Mouse (Mus musculus) heart, adult 11 months (tissue): ENCODE data around the gene C330021F23Rik.
"Not testable (repeated sequence)": the region's sequence is repeated elsewhere in the genome, so short reads cannot be mapped to it uniquely, and the experiment has no call there.

Experiments used
- DNase-seq: peaks from one replicate; pipeline ENCODE4 v3.0.0; 2022

Gene C330021F23Rik

DNA sequence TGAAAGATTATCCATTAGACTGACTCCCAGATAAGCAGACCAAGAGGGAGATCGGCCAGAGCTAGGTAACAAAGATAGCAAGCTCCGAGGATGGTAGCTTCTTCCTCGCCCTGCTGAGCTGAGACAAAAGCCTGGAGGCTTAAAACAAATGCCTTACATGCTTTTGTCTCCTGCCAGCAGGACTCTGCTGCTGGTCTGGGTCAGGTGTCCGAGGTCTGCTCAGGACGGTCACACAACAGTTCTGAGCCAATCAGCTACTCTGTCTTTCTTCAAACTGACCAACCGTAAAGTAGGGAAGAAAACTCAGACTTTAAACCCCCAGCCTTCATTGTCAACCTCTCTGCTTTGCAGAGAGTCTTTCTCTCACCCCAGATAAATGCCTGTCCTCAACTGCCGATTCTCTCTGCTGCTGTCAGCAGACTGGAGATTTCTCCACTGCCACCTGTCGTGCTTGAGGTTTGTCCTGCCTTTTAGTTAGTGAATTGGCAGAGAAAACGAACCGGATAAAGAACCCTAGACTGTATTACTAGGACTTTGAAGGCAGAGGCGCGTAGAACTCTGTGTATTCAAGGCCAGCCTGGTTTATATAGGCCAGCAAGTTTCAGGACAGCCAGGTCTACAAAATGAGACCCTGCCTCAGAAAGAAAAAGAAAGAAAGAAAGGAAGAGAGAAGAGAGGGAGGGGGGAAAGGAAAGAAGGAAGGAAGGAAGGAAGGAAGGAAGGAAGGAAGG is at the start of gene C330021F23Rik:
Gene C330021F23Rik (plus strand): TSS at position 350 of the 731 bp plus-strand sequence.
- peak; percentile 86 for DNase-seq

DNA sequence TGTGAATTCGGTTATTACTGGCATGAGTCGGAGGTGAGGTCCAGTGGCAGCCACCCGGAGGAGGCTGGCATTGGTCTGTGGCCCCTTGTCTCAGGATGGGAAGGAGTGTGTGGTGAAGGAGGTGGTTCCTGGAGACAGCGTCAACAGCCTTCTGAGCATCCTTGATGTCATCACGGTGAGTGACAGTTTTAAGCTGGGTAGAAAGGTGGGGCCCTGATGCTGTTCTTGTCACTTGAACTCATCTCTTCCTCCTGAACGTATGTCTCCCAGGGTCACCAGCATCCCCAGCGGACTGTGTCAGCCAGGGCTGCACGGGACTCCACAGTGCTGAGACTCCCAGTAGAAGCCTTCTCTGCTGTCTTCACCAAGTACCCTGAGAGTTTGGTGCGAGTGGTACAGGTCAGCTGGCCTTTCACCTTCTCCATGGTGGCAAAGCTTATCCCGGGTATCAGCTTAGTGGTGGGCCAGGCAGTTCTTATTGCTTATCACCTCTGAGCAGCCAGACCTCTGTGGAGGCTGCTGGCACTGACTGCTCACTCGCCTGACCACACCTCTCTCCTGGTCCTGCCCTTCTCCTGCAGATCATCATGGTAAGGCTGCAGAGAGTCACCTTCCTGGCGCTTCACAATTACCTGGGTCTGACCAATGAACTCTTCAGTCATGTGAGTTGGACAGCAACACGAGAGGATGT is 45.6 kb upstream of the C330021F23Rik start:
- no peak for DNase-seq

DNA sequence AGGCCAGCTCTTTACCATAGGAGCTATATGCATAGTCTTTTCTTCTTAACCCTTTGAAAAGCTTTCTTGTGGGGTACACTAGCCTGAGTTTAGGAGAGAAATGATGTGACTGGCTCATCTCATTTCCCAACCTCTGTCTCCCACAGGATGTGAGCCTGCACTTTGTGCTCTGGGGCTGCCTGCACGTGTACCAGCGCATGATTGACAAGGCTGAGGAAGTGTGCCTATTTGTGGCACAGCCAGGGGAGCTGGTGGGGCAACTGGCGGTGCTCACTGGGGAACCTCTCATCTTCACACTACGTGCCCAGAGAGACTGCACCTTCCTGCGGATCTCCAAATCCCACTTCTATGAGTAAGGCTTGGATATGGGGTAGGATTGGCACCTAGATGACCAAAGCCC is 37.0 kb upstream of the C330021F23Rik start:
- no peak for DNase-seq

DNA sequence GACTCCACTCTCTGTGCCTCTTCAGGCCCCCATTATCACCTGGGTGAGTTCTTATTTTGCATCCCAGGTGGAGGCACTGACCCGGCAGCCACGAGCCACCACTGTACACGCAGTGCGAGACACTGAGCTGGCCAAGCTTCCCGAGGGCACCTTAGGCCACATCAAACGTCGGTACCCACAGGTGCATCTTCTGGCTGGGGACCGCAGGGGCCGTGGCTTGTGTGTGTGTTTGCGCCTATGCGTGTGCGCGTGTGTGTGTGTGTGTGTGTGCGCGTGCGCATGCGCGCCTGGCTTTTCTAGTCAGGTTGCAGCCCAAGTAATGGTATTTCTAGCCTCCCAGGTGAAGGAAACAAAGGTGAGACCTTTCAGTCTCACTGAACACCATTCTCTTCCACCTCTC is 35.9 kb upstream of the C330021F23Rik start:
- DNase-seq, result peak; percentile 86

DNA sequence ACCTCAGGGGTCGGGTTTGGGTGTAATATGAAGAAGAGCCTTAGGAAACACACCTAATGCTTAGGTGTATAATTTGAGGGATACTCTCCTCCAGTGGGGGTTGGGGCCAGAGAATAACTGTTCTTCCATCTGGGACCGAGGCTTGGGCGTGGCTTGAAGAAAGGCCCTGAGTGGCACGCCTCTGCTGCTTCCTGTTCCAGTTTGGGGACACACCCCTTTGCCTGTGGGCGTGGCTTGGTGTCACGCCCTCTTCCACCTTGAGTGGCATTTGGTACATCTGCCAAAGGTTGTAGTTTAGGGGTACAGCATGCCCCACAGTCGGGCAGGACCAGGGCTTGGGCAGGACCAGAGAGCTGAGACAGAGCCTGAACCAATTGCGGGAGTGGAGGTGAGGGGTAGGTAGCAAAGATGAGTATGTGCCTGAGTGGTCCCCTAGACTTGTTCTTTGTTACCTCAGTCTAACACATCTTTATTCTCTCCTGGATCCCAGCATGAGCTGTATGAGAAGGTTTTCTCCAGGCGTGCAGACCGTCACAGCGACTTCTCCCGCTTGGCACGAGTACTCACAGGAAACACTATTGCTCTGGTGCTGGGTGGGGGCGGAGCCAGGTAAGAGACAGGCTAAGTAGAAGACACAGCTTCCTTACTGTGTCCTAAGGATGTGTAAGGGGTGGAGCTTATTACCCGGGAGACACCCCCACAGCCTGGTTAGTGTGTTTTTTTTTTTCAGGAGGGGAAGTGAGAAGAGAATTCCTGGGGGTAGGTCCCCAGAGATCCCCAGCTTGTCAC is 31.5 kb upstream of the C330021F23Rik start:
- DNase-seq, result peak; percentile 88

DNA sequence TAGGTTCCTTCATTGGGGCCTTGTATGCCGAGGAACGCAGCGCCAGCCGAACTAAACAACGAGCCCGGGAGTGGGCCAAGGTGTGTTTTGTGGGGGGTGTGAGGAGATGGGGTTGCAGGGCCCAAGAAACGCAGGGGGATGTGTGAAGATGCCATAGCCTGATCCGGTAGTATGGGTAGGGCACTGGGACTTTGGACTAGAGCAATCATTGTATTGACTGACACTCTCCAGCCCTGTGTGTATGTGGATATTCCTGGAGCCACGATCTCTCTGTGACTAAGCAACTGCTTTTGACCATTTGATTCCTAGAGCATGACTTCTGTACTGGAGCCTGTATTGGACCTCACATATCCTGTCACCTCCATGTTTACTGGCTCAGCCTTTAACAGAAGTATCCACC is 30.9 kb upstream of the C330021F23Rik start:
- DNase-seq, result no peak

DNA sequence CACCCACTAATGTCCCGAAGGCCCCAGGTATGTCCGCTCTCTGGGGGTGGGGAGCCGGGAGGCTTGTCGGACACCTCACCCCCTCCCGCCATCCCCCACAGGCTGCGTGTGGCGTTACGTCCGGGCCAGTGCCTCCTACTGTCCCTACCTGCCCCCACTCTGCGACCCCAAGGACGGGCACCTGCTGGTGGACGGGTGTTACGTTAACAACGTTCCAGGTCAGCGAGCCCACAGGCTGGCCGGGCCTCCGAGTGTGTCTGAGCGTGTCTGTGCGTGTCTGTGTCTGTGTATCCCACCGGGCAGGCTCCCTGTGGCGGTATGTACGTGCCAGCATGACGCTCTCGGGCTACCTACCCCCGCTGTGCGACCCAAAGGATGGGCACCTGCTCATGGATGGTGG is 30.1 kb upstream of the C330021F23Rik start:
- DNase-seq, result peak; percentile 86

DNA sequence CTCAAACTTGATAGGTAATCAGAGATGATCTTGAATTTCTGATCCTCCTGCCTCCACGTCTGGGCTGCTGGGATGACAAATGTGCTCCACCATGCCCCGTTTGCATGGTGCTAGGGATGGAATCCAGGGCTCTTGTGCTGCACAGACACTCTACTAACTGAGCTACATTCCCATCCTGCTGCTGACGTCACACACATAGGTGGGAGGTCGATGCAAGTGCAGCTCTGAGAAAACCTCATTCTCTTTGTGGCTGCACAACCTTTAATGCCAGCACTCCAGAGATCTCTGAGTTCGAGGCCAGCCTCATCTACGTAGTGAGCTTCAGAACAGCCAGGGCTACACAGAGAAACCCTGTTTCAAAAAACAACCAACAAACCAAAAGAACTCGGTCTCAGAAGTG is 28.6 kb upstream of the C330021F23Rik start:
- DNase-seq, result peak; percentile 54

DNA sequence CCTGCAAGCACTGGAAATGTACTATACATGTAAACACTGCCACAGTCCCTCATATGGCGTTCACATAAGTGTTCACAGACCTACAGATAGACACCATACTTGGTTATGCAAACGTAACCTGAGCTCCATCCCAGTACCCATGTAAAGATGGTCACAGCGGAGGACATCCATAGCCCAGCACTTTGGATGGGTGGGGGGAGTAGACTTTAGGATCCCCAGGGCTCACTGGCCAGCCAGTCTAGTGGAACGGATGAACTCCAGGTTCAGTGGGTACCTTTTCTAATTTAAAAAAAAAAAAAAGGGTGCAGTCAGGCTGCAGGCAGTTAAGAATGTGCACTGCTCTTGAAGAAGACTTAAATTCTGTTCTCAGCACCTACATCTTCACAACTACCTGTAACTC is 27.7 kb upstream of the C330021F23Rik start:
- peak; percentile 53 for DNase-seq

DNA sequence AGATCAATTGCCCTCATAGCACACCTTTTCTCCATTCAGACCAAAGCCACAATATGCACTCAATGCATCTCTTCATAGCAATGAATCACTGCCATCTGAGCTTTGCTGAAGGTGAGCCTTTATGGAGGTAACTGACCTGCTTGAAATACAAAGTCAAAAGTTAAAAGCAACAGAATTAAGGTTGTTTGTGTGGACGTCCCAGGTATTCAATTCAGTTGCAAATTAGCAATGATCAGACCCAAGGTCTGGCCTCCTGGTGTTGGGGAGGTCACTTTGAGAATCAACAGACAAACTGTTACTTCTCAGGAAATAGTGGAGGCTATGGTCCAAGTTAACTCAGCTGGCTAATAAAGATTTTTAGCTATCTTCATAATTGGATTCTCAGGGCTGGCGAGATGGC is 21.3 kb upstream of the C330021F23Rik start:
- peak; percentile 48 for DNase-seq

DNA sequence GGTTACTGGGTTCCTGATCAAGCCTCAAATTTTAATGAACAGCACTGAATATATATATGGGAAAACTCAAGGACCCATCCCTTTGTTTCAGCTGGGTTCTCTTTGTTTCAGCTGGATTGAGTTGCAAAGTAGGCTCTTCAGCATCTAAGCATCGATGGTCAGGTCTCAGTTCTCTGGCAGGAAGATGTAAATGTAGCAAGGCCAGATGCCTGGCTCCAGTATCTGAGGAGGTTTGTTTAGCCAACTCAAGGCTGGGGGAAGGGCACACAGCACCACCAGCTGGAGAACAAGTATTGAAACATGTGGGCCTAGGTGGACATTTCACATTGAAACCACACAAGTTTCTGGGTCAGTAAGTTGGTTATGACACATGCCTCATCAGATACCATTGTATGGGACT is 15.6 kb upstream of the C330021F23Rik start:
- DNase-seq, result peak; percentile 60

DNA sequence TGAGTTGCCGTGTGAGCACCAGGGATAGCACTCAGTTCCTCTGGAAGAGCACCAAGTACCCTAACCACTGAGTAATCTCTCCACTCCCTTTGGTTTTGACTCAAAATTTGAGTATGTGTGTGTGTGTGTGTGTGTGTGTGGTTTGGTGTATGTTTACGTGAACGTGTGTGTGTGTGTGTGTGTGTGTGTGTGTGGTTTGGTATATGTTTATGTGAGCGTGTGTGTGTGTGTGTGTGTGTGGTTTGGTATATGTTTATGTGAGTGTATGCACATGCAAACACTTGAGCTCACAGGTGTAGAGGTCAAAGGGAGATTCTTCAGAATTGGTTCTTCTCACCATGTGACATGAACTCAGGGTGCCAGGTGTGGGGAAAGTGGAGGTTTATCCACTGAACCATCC is 11.7 kb upstream of the C330021F23Rik start:
- DNase-seq, result no peak

DNA sequence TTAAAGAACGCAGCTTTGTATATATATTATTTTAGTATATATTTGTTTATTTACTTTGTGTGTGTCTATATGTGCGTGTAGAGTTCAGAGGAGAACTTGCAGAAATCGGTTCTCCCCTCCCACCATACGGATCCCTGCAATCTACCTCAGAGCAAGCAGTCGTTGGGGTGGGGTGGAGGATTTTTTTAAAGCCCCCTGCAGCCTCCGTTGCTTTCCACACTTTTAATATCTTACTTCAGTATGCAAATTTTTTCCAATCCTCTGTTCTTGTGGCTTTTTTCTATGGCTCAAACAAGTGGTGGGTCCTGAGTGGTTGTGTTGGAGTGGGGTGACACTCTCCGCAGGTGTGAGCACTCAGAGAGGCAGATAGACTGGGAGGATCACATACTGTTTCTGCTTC is 588 bp downstream of the C330021F23Rik start:
- DNase-seq, result peak; percentile 52

DNA sequence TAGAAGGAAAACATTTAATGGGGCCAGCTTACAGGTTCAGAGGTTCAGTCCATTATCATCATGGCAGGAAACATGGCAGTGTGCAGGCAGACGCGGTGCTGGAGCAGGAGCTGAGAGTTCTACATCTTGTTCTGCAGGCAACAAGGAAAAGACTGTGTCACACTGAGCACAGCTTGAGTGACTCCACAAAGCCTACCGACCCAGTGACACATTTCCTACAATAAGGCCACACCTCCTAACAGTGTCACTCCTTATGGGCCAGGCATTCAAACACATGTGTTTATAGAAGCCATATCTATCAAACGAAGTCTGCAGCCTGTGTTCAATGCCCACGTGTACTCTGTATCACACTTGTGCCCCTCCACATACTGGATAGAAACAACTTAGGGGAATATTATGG is 2.0 kb downstream of the C330021F23Rik start:
- peak; percentile 52 for DNase-seq

DNA sequence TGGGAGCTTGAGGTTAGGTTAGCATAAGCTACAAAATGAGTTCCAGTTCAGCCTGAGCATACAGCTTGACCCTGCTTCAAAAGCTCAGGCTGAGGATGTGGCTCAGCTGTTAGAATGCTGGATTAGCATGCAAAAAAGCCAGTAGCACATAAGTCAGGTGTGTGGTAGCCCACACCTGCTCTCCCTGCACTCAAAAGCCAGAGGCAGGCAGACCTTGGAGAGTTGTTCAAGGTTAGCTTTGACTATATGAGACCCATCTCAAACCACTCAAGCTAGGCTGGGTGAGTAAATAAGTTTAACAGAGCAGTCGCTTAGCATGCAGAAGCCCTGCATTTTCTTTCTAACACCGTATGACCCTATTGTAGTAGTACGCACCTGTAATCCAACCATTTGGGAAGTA is 6.8 kb downstream of the C330021F23Rik start:
- DNase-seq, result peak; percentile 74

DNA sequence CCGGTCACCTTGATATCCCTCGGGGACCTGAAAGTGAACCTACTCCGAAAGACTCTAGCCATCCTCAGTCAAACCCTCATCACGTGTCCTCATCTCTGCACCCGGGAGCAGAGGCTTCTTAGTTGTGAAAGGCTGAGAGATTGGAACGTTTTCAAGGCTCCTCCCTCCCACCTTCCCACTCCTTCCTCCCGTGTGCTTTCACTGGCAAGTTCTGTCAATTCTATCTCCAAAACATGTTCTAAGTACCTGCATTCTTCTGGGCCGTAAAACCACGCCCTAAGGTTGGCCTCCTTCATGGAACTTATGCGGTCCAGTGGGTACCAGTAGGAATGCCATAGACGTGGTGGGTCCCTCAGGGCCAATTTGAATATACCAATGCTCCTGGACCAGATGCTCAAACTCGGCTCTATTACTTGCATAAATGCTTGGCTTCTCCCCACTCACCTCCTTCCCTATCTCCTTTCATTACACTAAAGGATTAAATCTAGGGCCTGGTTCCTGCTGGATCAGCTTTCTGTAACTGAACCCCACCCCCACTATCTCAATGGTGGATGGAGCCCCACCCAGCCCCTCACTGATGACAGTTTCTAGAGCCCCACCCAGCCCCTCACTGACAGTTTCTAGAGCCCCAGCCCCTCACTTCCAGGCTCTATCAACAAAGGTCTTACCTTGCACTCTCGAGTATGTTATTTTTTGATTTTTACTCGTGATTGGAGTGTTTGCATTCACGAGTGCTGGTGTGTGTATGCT is 8.6 kb downstream of the C330021F23Rik start:
- DNase-seq, result no peak

DNA sequence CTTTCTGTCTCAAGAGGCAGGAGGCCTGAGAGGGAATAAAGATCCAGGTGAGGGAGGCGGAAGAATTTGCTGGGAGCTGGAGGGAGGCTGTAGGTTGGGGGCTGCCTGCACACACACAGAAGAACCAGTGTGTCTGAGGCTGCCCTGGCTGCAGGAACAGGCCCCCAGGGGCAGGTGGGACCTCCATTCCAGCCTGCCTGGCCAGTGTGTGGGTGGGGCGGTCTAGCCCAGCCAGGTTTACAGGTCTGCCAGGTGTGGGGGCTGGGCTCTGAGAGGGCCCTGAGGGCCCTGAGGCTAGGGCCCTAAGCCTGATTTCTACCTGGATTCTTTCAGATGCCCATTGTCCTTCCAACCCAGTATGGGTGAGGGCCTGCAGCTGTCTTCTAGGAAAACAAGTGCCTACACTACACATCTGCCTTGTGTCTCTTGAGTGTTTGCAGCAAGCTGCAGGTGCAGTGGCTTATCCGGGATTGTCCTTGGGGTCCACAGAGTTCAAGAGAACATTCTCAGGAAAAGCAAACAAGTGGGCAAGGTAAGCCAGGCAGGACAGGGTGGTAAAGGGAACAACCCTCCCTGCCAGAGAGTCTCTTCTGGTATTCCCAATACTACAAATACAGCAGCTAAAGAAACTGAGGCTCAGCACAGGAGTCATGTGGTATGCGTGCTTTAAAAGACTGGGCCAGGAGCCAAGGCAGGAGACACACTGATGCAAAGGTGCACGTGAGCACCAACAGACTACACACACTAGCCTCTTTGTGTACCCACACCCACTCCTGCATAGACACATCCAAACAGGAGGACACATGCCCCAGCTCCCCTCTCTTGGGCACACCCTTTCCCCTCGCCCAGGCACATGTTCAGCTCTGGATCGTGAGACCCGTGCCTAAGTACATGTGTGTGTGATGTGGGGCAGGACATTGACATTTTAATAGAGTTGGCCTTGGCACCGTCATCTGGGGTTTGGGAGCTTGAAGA is 11.9 kb downstream of the C330021F23Rik start:
- DNase-seq, result peak; percentile 80

DNA sequence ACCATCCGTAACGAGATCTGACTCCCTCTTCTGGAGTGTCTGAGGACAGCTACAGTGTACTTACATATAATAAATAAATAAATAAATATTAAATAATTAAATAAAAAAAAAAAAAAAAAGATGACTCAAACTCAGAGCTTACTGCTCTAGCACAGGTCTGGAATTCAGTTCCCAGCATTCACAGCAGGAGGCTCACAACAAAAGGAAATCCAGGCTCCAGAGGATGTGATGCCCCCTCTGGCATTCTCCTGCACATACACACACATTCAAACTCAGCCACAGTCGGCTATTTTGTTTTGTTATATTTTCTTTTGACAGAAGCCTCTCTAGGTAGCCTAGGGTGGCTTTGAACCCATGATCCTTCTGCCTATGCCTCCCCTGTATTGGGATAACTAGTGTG is 14.2 kb downstream of the C330021F23Rik start:
- not testable (repeated sequence) for DNase-seq

DNA sequence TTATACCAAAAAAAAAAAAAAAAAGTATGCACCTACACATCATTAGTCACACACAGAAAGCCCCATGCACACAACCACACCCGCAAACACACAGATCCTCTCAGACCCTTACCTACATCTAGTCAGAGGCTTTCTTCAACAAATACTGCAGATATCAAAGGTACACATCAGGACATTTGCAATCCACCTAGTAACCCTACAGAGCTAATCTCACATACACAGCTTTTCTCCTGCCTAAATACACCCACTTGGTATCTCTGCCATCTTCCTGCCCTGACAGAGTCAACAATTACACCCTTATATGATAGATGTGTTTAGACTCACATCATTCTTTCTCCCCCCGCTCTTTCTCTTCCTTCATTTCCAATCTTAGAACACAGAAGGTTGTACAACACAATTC is 18.7 kb downstream of the C330021F23Rik start:
- DNase-seq, result no peak

DNA sequence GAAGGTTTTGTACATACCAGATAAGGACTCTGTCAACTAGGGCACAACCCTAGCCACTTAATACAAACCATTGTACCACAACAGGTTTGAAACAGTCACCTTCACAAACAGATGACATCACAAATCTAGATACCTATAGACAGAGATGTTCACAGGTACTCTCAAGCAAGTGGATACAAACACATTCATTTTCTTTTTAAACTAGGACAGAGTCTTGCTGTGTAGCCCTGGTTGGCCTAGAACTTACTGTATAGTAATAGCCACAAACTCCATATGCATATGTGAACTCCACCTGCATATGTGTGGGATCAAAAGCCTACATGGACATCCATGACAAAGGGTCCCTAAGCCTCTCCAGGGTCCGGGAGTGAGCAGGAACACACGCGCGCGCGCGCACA is 19.2 kb downstream of the C330021F23Rik start, which contains the start of gene Camsap3:
Gene Camsap3 (plus strand): TSS at position 301 of the 398 bp plus-strand sequence.
- DNase-seq, result no peak
